Mouse (Mus musculus): Measurements from ENCODE around the gene Cacna2d2.

The Cacna2d2 gene

DNA sequence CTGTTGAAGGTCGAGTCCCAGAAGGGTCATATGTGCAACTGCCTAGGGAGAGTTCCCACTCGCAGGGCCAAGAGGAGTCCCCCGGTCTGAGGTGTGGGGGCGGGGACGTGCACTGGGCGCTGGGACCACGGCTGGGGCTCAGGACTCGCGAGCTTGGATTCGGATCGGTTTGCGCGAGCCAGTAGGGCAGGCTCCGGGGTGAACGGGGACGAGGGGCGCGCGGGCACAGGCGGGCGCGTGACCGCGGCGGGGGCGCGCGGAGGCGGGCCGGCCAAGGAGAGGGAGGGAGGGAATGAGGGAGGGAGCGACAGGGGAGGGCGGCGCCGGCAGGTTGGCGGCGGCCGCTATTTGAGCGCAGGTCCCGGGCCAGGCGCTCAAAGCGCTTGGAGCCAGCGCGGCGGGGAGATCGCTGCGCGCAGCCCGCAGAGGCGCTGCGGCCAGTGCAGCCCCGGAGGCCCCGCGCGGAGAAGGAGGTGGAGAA lies at the start of gene Cacna2d2:
Cacna2d2 (plus strand) TSS at position 122 of the 481 bp plus-strand sequence.
- DNase-seq (ENCODE audit: low read depth, low spot score) = no peak

DNA sequence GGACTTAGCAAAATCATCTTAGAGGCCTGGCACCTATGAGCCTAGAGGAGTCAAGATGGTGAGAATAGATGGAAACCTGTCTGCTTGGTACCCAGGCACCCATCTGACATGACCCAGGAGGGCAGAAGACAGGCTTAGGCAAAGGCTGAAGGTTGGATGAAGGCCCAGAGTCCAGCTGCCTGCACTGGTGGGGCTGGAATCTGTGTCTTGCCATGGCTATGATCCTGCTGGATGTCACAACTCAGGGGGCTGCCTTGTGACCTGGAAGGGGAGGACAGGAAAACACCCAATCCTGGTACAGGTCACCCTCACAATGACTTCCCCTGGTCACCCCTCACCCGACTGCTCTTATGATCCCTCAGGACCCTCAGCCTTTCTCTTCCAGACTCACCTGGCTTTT lies 44.6 kb upstream of the Cacna2d2 start:
- DNase-seq (ENCODE audit: low read depth, low spot score) = no peak

DNA sequence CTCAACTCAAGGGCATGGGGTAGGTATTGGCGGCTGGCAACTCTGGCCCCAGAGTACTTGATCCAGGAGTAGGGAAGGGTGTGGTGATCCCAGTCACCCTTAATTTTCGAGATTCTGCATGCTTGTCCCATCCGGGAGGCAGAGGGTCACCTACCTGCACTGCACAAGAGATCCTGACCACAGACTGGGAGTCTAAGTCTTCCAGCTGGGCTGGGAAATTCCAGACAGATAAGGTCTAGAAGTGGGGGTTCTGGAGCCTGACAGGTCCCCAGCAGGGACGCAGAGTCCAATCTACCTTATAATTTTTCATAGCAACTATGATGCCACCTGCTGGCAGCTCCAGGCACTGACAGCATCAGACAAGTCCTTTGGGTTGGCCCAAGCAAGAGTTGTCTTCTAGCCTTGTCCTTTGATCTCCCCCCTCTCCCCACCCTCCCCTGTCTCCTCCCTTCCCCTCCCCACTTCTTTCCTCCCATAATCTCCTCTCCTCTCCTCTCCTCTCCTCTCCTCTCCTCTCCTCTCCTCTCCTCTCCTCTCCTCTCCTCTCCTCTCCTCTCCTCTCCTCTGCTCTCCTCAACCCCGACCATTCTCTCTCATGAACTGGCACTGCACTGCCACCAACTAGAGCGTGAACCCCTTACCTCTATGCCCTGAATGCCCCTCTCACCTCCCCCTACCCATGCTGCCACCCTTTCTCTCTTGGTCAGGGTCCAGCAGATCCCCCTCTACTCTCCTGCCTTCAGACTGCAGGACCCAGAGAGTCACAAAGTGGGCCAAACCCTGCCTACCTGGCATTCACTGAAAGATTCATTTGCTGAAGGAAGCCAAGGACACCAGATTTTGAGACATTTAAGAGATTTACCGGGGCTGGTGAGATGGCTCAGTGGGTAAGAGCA lies 43.3 kb upstream of the Cacna2d2 start:
- DNase-seq (ENCODE audit: low read depth, low spot score) = no peak

DNA sequence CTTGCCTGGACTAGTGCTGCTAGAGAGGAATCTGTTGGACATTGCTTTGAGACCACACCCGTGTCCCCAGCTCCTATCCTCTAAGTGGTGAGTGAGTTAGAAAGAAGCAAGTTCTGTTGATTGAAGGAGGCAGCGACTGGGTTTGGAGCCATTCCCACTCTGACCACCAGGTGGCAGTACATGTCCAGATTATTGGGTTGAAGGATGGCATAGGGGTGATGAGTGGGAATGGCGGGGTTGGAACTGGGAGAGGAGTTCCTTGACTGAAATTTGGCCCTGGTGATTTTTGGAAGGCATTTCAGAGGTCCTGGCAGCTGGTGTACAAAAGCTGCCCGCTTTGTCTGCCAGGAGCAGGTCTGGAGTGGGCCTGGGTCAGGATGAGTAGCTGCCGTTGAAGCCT lies 41.8 kb upstream of the Cacna2d2 start:
- DNase-seq (ENCODE audit: low read depth, low spot score) = no peak

DNA sequence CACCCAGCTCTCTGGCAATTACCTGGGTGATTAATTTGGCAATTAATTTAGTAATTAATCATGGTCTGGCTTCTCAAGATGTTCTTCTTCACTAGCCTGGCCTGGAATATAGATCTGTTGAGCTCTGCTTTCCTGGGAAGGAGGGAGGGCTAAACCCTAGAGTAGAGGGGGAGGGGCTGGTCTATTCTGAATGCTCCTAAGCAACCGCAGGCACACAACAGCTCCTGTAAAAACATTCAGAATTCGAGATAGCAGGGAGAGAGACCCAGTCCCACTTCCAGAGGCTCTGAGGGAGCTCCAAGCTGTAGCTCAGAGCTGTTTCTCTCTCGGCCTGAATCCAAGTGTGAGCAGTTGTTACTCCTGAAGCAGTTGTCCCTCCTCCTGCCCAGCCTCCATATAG lies 38.4 kb upstream of the Cacna2d2 start:
- DNase-seq (ENCODE audit: low read depth, low spot score) = no peak

DNA sequence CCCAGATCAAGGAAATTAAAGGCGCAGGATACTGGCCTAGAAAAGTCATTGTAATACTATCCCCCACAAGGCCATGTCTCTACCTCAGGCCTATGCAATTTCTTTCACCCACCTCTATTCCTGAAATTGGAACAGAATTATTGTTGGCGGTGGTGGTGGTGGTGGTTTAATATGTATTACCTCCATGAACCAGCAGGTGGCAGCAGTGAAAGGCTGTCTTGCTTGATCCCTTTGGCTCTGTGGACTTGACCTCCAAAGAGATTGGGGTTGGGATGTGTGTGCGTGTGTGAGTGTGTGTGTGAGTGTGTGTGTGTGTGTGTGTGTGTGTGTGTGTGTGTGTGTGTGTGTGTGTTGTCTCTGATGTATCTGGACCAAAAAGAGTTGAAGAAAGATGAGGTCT lies 32.8 kb upstream of the Cacna2d2 start:
- DNase-seq (ENCODE audit: low read depth, low spot score) = no peak

DNA sequence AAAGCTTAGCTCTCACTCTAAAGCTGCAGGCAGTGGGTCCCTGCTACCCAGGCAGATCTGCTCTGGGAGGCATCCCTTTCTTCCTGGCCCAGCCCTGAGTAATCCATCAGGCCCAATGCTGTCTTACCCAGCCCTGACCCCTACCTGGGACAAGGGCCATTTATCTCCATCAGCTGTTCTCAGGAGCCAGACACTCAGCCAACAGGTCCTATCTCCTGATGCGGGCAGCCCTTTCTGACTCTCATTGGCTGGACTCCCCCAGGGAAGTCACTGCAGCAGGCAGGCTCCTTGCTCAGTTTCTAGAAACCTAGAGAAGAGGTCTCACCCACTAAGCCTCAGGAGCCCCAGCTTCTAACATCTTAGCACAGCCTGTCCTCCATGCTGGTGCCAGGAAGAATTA lies 31.1 kb upstream of the Cacna2d2 start:
- no peak for DNase-seq (ENCODE audit: low read depth, low spot score)

DNA sequence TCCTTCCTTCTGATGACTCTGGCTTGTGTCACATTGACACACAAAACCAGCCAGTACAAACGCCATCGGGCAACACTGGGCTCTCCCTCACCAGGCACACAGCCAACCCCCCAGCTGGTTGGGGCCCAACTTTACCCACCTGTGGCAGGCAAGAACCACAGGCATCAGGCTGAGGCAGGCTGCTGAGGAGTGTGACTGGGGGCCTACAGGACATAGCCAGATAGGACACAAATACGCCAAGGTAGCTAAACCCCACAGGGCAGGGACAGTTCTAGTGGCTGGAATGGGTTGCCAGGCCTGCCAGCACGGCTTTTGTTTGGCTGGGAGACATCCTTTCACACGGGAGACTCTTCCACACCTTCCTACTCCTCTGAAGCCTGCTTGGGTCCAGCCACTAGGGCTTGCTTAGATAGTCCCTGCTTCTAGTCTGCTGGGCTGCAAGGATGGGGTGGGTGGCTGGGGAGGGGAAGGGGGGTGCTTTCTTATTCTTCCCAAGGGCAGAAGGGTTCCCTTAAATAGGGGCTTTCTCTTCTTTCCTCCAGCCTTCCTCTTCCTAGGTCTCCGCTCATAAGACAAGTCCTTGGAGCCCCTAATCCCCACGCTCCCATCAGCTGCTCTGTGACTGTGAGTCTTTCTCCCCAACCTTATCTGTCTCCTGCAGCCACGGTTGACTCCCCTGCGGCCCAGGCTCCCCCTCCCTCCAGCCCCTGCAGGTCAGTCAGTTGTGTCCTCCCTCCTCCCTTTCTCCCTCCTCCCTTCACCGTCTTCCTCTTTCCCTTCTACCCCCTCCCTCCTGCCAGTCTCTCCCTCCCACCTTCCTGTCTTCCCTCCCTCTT lies 29.9 kb upstream of the Cacna2d2 start:
- DNase-seq (ENCODE audit: low read depth, low spot score) = no peak

DNA sequence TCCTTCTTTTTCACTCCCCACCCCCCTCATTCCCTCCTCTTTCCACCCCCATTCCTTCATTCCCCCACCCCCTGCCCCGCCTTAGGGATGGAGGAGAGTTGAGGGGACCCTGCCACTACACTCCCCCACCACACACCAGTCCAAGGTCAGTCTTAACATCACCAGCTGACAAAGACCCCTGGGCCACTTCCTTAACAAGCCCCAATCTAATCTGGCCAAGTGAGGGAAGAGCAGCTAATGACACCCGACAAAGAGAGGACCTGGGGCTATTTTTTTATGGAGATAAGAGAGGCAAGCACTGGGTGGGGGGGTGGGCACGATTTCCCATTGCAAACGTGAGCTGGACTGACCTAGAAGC lies 29.3 kb upstream of the Cacna2d2 start:
- no peak for DNase-seq (ENCODE audit: low read depth, low spot score)

DNA sequence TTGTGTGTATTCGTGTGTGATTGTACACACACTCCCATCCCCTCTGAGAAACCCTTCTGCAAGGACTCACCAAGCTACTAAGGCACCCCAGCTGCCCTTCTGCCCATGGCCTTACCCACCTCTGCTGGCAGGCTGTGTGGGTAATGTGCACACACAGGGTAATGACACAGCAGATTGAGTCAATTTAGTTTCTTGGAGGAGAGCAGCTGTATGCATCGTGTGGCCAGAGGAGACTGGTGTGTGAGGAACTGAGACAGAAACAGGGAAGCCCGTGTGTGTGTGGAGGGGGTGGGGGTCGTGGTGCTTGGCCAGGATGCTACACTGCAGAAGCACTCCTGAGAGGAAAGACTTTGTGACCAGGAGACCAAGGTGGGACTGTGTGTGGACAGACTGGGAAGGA lies 27.0 kb upstream of the Cacna2d2 start:
- no peak for DNase-seq (ENCODE audit: low read depth, low spot score)

DNA sequence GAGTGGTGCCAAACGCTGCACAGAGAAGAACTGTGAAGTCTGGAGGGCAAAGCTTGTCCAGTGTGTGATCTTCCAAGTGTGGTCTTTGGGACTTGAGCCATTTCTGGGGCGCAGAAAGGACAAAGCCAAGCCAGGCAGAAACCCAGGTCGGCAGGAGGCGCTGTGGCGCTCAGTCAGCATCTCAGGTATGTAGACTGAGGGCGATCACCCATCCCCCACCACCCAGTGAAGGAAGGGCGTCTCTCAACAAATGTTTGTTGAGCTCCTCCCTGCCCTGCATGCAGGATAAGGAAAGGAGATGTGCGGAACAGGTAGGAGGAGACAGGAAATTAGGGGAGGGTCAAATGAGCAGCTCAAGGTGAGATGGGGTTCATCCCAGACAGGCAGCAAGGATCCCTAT lies 24.8 kb upstream of the Cacna2d2 start:
- no peak for DNase-seq (ENCODE audit: low read depth, low spot score)

DNA sequence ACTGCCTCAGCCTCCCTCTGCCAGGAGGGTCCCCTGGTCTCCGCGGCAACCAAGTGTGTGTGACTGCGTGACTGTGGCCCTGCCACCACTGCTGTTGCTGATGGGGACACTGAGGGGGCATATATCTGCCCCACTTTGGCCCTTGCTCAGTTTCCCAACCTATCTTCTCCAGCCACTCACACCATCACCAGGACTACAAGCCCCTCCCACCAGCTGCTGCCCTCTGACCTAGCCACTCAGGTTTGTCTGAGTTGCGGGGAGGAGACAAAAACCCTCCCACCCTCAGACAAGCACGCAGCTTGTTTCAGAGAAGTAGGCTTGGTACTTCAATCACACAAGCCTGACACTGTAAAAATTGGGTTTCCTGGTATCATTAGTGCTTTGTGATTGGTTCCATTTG lies 24.0 kb upstream of the Cacna2d2 start:
- DNase-seq (ENCODE audit: low read depth, low spot score) = no peak

DNA sequence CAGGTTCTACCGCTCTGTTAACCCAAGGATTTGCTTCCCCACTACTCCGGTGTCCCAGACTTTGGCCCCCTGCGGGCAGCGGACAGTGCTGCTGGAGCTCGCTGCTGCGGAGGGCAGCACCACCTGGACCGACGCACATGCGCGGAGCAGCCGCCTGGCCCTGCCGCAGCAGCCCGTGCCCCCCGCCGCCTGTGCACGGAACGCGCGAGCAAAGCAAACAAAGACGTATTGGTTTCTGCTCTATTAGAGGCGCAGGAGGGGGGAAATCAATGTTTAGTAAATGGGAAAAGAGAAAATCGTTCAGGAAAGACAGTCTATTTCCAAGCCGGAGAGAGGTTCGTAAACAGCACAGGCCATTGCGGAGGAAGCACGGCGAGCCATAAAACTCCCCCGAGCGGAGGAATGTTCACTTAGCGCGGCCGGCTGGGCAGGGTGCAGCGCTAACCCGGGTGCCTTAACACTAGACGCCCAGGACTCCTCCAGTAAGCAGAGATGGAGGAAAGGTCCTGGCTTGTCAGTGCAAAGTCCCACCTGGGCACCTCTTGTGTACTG lies 21.4 kb upstream of the Cacna2d2 start:
- DNase-seq (ENCODE audit: low read depth, low spot score) = no peak

DNA sequence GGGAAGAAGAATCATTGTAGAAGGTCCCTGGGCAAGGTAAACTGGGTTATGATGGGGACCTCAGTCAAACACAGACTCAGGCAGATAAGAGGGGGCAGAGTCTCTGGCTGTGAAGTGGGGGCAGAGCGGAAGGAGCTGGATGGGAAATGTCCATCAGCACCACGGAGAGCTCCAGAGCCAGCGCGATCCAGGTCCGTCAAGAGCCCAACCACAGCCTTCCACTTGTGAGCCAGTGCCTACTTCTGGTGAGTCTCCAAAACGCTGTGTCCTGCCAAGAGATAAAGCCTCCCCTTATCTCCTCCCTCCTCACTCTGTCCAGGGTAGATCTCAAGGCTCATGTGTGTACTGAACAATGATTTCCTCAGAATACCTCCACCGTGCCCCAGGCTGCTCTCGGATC lies 17.7 kb upstream of the Cacna2d2 start:
- no peak for DNase-seq (ENCODE audit: low read depth, low spot score)

DNA sequence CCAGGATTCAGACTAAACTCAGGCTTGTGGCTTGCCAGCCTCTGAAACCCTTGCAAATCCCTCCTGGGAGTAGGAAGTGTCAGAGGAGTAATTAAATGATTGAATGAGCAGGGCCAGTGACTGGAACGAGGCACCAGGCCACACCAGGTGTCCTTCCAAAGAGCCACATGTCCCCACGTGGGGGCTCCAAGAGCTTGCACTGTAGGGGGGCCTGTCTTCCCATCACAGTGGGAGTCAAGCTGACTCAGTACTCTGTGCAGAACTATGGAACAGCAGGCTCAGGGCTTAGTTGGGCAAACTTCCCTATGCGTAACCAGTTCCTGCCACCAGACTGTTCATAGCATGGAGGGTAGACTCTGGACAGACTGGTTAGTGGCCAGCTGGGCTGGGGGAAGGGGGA lies 15.0 kb upstream of the Cacna2d2 start:
- DNase-seq (ENCODE audit: low read depth, low spot score) = no peak

DNA sequence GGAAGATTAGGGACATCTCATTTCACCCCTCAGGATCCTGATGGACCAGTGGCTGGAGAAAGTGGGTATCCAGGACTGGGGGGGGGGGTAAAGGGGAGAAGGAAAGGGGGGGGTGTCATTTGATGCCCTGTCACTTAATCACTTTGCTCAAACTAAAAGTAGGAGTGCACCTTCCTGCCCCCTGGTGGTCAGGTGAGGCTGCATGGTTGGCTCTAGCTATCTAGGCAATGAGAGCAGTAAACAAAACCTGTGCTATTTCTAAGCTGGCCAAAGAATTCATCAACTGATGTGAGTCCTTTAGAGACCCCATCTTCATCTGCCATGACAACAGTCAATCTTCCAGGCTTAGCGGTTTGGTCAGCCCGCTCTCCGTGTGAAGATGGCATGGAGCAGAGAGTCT lies 12.7 kb upstream of the Cacna2d2 start:
- no peak for DNase-seq (ENCODE audit: low read depth, low spot score)

DNA sequence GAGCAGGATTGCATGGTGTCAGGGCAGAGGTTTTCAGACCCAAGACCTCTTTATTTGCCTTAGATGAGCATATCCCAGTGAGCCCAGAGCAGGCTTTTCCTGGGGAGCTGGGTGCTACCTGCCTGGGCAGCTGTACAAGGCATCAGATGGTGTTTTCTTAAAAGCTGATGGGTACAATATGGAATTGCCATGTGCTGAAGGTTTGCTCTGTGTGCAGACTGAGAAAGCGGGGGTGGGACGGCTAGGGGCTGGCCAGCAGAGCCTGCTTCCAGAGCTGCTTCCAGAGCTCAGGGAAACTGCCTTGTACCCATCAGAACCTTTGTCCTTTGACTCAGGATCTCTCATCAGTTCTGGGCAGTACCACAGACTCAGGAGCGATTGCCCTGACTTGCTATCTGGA lies 11.7 kb upstream of the Cacna2d2 start:
- no peak for DNase-seq (ENCODE audit: low read depth, low spot score)

DNA sequence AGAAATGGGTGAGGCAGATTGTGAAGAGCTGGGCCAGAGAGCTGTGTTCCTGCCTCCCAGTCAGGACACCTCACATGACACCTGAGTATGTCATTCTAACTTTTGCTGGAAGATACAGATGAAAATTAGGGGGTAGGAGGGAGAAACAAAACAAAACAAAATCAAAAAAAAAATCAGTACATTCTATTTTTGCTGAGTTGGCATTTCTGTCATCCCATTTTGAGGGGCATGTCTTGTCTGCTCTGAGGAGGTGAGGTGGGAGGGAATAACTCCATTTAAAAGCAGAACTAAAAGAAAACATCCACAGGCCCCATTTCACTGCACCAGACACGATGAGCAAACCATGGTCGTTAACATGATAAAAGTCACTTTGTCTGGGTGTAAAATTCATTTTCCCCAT lies 11.1 kb upstream of the Cacna2d2 start:
- no peak for DNase-seq (ENCODE audit: low read depth, low spot score)

DNA sequence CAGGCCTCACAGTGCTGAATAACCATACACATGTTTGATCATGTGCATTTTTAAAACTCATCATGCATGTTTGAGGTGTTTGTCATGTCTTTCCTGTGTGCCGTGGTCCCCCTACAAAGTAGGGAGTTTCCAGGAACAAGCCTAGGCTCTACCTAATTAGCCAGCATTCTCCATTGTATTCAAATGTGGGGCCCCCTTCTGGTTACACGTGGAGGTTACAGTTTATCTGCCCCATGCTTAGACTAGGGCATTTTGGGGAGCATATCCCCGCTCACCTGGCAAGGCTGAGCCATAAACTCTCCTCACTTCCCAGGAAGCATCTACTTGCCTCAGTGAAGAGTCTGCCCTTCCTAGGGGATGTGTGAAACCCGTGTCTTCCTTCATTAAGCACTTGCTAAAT lies 3.0 kb upstream of the Cacna2d2 start:
- DNase-seq (ENCODE audit: low read depth, low spot score) = no peak

DNA sequence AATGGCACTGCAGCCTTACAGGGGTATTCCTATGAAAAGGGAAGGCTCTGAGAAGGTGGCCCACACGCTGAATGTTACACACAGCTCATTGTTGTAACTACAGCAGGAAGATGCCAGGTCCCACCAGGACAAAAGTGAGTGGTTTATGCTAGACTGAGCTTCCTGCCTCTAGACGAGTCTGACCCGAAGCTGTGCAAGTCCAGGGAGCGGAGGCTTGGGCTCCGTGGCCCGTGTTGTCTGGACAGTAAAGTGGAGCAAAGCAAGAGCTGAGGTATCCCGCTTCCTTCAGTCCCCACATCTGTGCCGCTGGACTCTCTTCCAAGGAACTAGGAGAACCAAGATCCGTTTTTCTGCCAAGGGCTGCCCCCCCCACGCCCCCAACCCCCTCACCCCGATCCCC lies 444 bp upstream of the Cacna2d2 start:
- no peak for DNase-seq (ENCODE audit: low read depth, low spot score)

DNA sequence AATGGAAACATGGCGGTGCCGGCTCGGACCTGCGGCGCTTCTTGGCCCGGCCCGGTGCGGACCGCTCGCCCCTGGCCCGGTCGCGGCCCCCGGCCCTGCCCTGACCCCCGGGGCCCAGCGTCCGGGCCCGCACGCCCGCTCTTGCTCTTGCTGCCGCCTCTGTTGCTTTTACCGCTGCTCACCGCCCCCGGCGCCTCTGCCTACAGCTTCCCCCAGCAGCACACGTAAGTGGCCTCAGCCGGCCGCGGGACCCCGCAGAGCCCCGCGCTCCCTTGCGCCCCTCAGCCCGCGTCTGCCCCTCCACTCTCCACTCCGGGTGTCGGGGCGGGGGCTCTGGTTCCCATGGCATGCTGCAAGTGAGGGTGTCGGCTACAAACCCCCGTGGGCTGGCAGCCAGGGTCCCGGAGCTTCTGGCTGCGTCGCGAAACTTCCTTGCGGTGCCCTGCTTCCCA lies 674 bp downstream of the Cacna2d2 start:
- DNase-seq (ENCODE audit: low read depth, low spot score) = no peak

DNA sequence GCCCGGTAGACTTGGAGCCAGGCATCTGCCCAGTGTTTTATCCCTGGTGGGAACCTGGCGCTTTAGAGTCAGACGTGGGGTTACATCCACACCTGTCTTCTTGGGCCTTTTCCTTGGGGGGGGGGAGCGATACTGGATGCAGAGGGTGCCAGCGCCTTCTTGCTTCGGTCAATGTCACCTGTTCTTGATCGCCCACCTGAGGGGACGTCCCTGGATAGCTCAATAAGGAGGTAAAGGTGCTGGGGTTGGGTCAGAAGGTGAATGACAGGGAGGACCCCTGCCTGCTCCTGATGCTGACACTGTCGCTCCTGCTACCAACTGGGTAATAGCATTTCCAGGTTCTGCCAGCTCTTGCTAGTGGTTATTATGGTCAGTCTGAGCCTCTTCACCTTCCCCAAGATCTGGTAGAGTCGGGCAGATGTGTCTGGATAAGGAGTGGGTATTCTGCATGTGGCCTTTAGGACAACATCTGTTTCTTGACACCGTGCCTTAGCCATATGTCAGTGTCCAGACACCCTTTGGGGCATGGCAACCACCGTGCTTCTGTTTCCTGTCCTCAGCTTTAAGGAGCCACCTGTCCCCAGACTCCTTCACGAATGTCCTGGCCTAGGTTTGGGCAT lies 1.4 kb downstream of the Cacna2d2 start:
- DNase-seq (ENCODE audit: low read depth, low spot score) = no peak
